Mouse (Mus musculus) lung, postnatal 0 days (tissue): ENCODE measurements around the gene Tph1. TPM values are rescaled to one million over a fixed set of nuclear protein-coding genes. Genes with fewer than 3 reads are reported as not detected.
A peak's percentile ranks its signal among the peaks of the same experiment; 100 is the strongest.

Source experiments
- ATAC-seq: fragments of 200-750 bp; cut with Nextera tagmentation; 2 replicates; pipeline ENCODE4 v1.8.0; 2017; ENCODE audit warnings: moderate library complexity
- DNase-seq: peaks from one replicate; pipeline ENCODE4 v3.0.0-alpha.2; 2016; ENCODE audit warnings: low spot score
- H3K27ac ChIP-seq: fragments of 300-500 bp; sonication (generic); 2 replicates; pipeline ENCODE4 v1.5.1; 2014; ENCODE audit warnings: antibody characterized with exemption, mild to moderate bottlenecking, low read length, mixed read lengths
- H3K27me3 ChIP-seq: fragments of 300-500 bp; sonication (generic); replicated peaks from 2 replicates; pipeline ENCODE4 v1.6.1; 2014; ENCODE audit warnings: low read length, mixed read lengths; ENCODE audit not compliant: insufficient read depth
- H3K36me3 ChIP-seq: fragments of 300-500 bp; sonication (generic); 2 replicates; pipeline ENCODE4 v1.6.1; 2014; ENCODE audit warnings: low read length, mixed read lengths; ENCODE audit not compliant: insufficient read depth
- H3K4me1 ChIP-seq: fragments of 300-500 bp; sonication (generic); 2 replicates; pipeline ENCODE4 v1.6.1; 2014; ENCODE audit warnings: antibody characterized with exemption, low read depth, low read length, mixed read lengths; ENCODE audit not compliant: insufficient read depth
- H3K4me2 ChIP-seq: fragments of 300-500 bp; sonication (generic); replicated peaks from 2 replicates; pipeline ENCODE4 v1.6.1; 2014; ENCODE audit warnings: low read depth, mild to moderate bottlenecking, low read length, moderate library complexity, mixed read lengths
- H3K4me3 ChIP-seq: fragments of 300-500 bp; sonication (generic); 2 replicates; pipeline ENCODE4 v1.5.1; 2014; ENCODE audit warnings: low read depth, low read length
- H3K9ac ChIP-seq: fragments of 300-500 bp; sonication (generic); replicated peaks from 2 replicates; pipeline ENCODE4 v1.6.1; 2014; ENCODE audit warnings: low read depth, mild to moderate bottlenecking
- H3K9me3 ChIP-seq: fragments of 300-500 bp; sonication (generic); 2 replicates; pipeline ENCODE4 v1.6.1; 2016; ENCODE audit warnings: low read length, mixed read lengths
- CTCF ChIP-seq: IDR thresholded peaks from 2 replicates; pipeline ENCODE4 v1.5.1; 2016; ENCODE audit warnings: antibody characterized with exemption, mild to moderate bottlenecking
- EP300 ChIP-seq: IDR thresholded peaks from 2 replicates; pipeline ENCODE4 v1.6.1; 2016; ENCODE audit warnings: antibody characterized with exemption, mild to moderate bottlenecking, control low read depth
- WGBS: fragments of 180-500 bp; shearing (Covaris S2); extraction: QIAGEN DNeasy Blood & Tissue Kit; methylation state at CpG from one replicate; pipeline ENCODE4 v1.1.7; 2014; 5-methylcytosine and 5-hydroxymethylcytosine counted together
- polyA plus RNA-seq: library from polyadenylated mRNA; unstranded; fragments of >200 nt; fragmentation: Nextera tagmentation; extraction: Ambion mirVana; gene quantifications from 2 replicates; pipeline ENCODE4 v1.2.1, GENCODE M21; 2015

The Tph1 gene
- polyA plus RNA-seq, 1 experiment from 2014 or later = 0.32 TPM

GRCm38 (mm10) chr7:46640062-46640461, 32.3 kb downstream of the Tph1 start:
- no peak for ATAC-seq
- Histone ChIP-seq H3K9ac (no peak overlapping the region), H3K36me3 (no peaks in the 10 kb centered on the region), H3K27ac (no peak overlapping the region), H3K9me3 (no peaks in the 10 kb centered on the region), H3K4me2 (peak overlapping the region; percentile 98), H3K4me3 (peak overlapping the region; percentile 64), H3K27me3 (no peaks in the 10 kb centered on the region), H3K4me1 (0 out of 2 replicates have a peak, but pooled peaks cover 7% of the 10 kb centered on the region)
- no peak for DNase-seq
- TF ChIP-seq CTCF (no peak), EP300 (no peak)
- 13% methylated on average over 17 of the region's 17 CpGs for WGBS

GRCm38 (mm10) chr7:46639692-46640031, 32.7 kb downstream of the Tph1 start, which contains the start of gene Sergef:
Gene Sergef, minus strand, starts transcription at chr7:46639807.
- H3K27me3 ChIP-seq = no peaks in the 10 kb centered on the region
- H3K4me2 ChIP-seq = peak within 1 kb of the TSS; percentile 98
- H3K4me1 ChIP-seq = 0 out of 2 replicates have a peak, but pooled peaks cover 7% of the 10 kb centered on the region
- ATAC-seq (peak; percentile 98), DNase-seq (peak; percentile 93)
- no peaks in the 10 kb centered on the region for H3K36me3 ChIP-seq
- peak within 1 kb of the TSS; percentile 44; the same call in 1 of the 2 replicates for H3K9ac ChIP-seq
- no peak for TF ChIP-seq EP300
- no peak for TF ChIP-seq CTCF
- no peaks in the 10 kb centered on the region for H3K9me3 ChIP-seq
- WGBS = 6% methylated on average over 24 of the region's 30 CpGs
- H3K27ac ChIP-seq = 0 out of 2 replicates have a peak within 1 kb of the TSS, but pooled peaks have one; percentile 26
- peak within 1 kb of the TSS; percentile 64 for H3K4me3 ChIP-seq

GRCm38 (mm10) chr7:46638889-46639691, 33.2 kb downstream of the Tph1 start:
- TF ChIP-seq CTCF (no peak), EP300 (no peak)
- 0 out of 2 replicates have a peak, but pooled peaks cover 7% of the 10 kb centered on the region for H3K4me1 ChIP-seq

GRCm38 (mm10) chr7:46628375-46628975, 43.9 kb downstream of the Tph1 start:
- no peaks in the 10 kb centered on the region for H3K9me3 ChIP-seq
- H3K27ac ChIP-seq = no peak overlapping the region
- ATAC-seq (peak; percentile 54), DNase-seq (peak; percentile 42)
- 0 out of 2 replicates have a peak, but pooled peaks have one; percentile 9 for TF ChIP-seq CTCF
- no peak for TF ChIP-seq EP300
- H3K36me3 ChIP-seq = no peaks in the 10 kb centered on the region
- H3K4me3 ChIP-seq = no peak overlapping the region
- H3K4me2 ChIP-seq = no peak overlapping the region
- H3K27me3 ChIP-seq = no peaks in the 10 kb centered on the region
- H3K4me1 ChIP-seq = no peaks in the 10 kb centered on the region
- whole genome bisulfite sequencing = 51% methylated on average over 8 of the region's 8 CpGs
- no peak overlapping the region for H3K9ac ChIP-seq

More at GRCm38 (mm10) chr7:46638889-46639691, 33.2 kb downstream of the Tph1 start:
- Histone ChIP-seq H3K27me3 (no peaks in the 10 kb centered on the region), H3K9me3 (no peaks in the 10 kb centered on the region), H3K9ac (peak overlapping the region; percentile 44; the same call in 1 of the 2 replicates), H3K36me3 (no peaks in the 10 kb centered on the region), H3K27ac (0 out of 2 replicates have a peak overlapping the region, but pooled peaks have one; percentile 26), H3K4me3 (peak overlapping the region; percentile 64), H3K4me2 (peak overlapping the region; percentile 98)
- ATAC-seq (0 out of 2 replicates have a peak, but pooled peaks have one; percentile 1), DNase-seq (peak; percentile 5)
- WGBS = 6% methylated on average over 31 of the region's 32 CpGs

GRCm38 (mm10) chr7:46623979-46624378, 48.4 kb downstream of the Tph1 start:
- no peak for DNase-seq
- WGBS = 69% methylated on average over 2 of the region's 3 CpGs

GRCm38 (mm10) chr7:46618416-46619110, 53.8 kb downstream of the Tph1 start:
- Histone ChIP-seq H3K9me3 (no peaks in the 10 kb centered on the region), H3K27ac (no peak overlapping the region), H3K36me3 (no peaks in the 10 kb centered on the region), H3K4me1 (no peaks in the 10 kb centered on the region), H3K9ac (no peak overlapping the region), H3K27me3 (no peaks in the 10 kb centered on the region), H3K4me2 (no peak overlapping the region), H3K4me3 (no peak overlapping the region)
- 92% methylated on average over 23 of the region's 23 CpGs for WGBS
- DNase-seq (no peak), ATAC-seq (no peak)
- TF ChIP-seq EP300 (no peak), CTCF (no peak)

More at GRCm38 (mm10) chr7:46623979-46624378, 48.4 kb downstream of the Tph1 start:
- no peaks in the 10 kb centered on the region for H3K4me1 ChIP-seq
- H3K27me3 ChIP-seq = no peaks in the 10 kb centered on the region
- H3K9ac ChIP-seq = no peak overlapping the region
- no peaks in the 10 kb centered on the region for H3K9me3 ChIP-seq
- no peak overlapping the region for H3K4me3 ChIP-seq
- H3K36me3 ChIP-seq = no peaks in the 10 kb centered on the region
- no peak overlapping the region for H3K27ac ChIP-seq
- no peak overlapping the region for H3K4me2 ChIP-seq
- ATAC-seq = no peak
- TF ChIP-seq EP300 (no peak), CTCF (no peak)
